Mouse (Mus musculus) adrenal gland, adult 18-20 months (tissue): ENCODE results near the gene Eif4a1. TPM values are rescaled to one million over a fixed set of nuclear protein-coding genes. Genes with fewer than 3 reads are reported as not detected.

Experiments
- DNase-seq, 2 experiments: peaks; one replicate each; pipeline ENCODE4 v3.0.0; 2021 to 2022; ENCODE audit warnings: low spot score in 2 of 2
- total RNA-seq, 2 experiments: library from RNA; stranded (reverse); gene quantifications; 1 replicate in 1 of 2; 2 replicates in 1 of 2; pipeline ENCODE4 v1.2.3; 2021

Eif4a1 gene
- total RNA-seq, 2 experiments from 2014 or later = 584 to 655 TPM

GRCm38 (mm10) chr11:69680136-69680855 lies 8.1 kb upstream of the Eif4a1 start:
- DNase-seq = no peak

GRCm38 (mm10) chr11:69679144-69679543 lies 6.9 kb upstream of the Eif4a1 start:
- no peak for DNase-seq

- DNase-seq = peak; percentile 49 to 54
These were observed 498 bp downstream of the Eif4a1 start for GRCm38 (mm10) chr11:69671726-69672124.

GRCm38 (mm10) chr11:69670786-69671725 lies 1.2 kb downstream of the Eif4a1 start:
- DNase-seq = peak; percentile 96

- DNase-seq = no peak
These were observed 5.6 kb downstream of the Eif4a1 start for GRCm38 (mm10) chr11:69666665-69667005.

- no peak for DNase-seq
These were observed 6.1 kb downstream of the Eif4a1 start, which contains the start of gene Cd68 for GRCm38 (mm10) chr11:69665961-69666664. Gene Cd68, minus strand, starts transcription at chr11:69666153.

GRCm38 (mm10) chr11:69665457-69665960 lies 6.7 kb downstream of the Eif4a1 start:
- no peak for DNase-seq

- no peak for DNase-seq
These were observed 7.4 kb downstream of the Eif4a1 start for GRCm38 (mm10) chr11:69664841-69665240.

GRCm38 (mm10) chr11:69663795-69664194 lies 8.4 kb downstream of the Eif4a1 start:
- DNase-seq = no peak

GRCm38 (mm10) chr11:69662967-69663671 lies 9.1 kb downstream of the Eif4a1 start:
- DNase-seq = no peak

- peak; percentile 88 to 89 for DNase-seq
These were observed 9.8 kb downstream of the Eif4a1 start, which contains the start of gene Mpdu1 for GRCm38 (mm10) chr11:69662213-69662966. Gene Mpdu1, minus strand, starts transcription at chr11:69662642.

- no peak for DNase-seq
These were observed 10.9 kb downstream of the Eif4a1 start for GRCm38 (mm10) chr11:69661221-69661881.

GRCm38 (mm10) chr11:69657462-69657881 lies 14.8 kb downstream of the Eif4a1 start:
- no peak for DNase-seq

- DNase-seq = no peak
These were observed 15.4 kb downstream of the Eif4a1 start for GRCm38 (mm10) chr11:69656617-69657461.

GRCm38 (mm10) chr11:69656065-69656455 lies 16.2 kb downstream of the Eif4a1 start:
- no peak for DNase-seq

- DNase-seq = peak; percentile 59 to 62
These were observed 16.8 kb downstream of the Eif4a1 start, which contains the start of gene Sox15 for GRCm38 (mm10) chr11:69655264-69656064. Gene Sox15, plus strand, starts transcription at chr11:69655314.

GRCm38 (mm10) chr11:69654760-69655159 lies 17.5 kb downstream of the Eif4a1 start:
- no peak for DNase-seq
